Mouse (Mus musculus) C2C12 (cell line): ENCODE measurements around the gene Rtn2. TPM values are rescaled to one million over a fixed set of nuclear protein-coding genes. Genes with fewer than 3 reads are reported as not detected.

Experiments used
- H3K27me3 ChIP-seq: one replicate; pipeline ENCODE4 v1.6.1; 2011; ENCODE audit not compliant: control insufficient read depth, insufficient read depth, insufficient read length
- H3K36me3 ChIP-seq: one replicate; pipeline ENCODE4 v1.6.1; 2011; ENCODE audit not compliant: control insufficient read depth, insufficient read depth
- H3K4me3 ChIP-seq: one replicate; pipeline ENCODE4 v1.5.1; 2011; ENCODE audit warnings: mild to moderate bottlenecking, control low read depth; ENCODE audit not compliant: poor library complexity, insufficient read depth, severe bottlenecking
- H3K79me2 ChIP-seq: one replicate; pipeline ENCODE4 v1.6.1; 2011; ENCODE audit not compliant: control insufficient read depth, insufficient read depth
- H3K79me3 ChIP-seq: one replicate; pipeline ENCODE4 v1.6.1; 2011; ENCODE audit warnings: low read depth, control low read depth
- H3ac ChIP-seq: one replicate; pipeline ENCODE3; 2011; ENCODE audit warnings: low read depth; ENCODE audit not compliant: control insufficient read depth, insufficient read length
- CEBPB ChIP-seq: IDR thresholded peaks from one replicate; pipeline ENCODE4 v1.6.1; 2011; ENCODE audit warnings: low read depth, mild to moderate bottlenecking, control low read depth, moderate library complexity
- CTCF ChIP-seq: IDR thresholded peaks from one replicate; pipeline ENCODE4 v1.5.1; 2011; ENCODE audit not compliant: control insufficient read depth, insufficient read depth, insufficient read length
- FOSL1 ChIP-seq: IDR thresholded peaks from one replicate; pipeline ENCODE4 v1.8.0; 2011; ENCODE audit warnings: mild to moderate bottlenecking, low read length; ENCODE audit not compliant: poor library complexity, insufficient read depth, severe bottlenecking
- MAX ChIP-seq: IDR thresholded peaks from one replicate; pipeline ENCODE4 v1.6.1; 2011; ENCODE audit warnings: mild to moderate bottlenecking, control low read depth
- MYOD1 ChIP-seq: IDR thresholded peaks from one replicate; pipeline ENCODE4 v1.6.1; 2011; ENCODE audit warnings: low read depth; ENCODE audit not compliant: control insufficient read depth, insufficient read length
- MYOG ChIP-seq: IDR thresholded peaks from one replicate; pipeline ENCODE4 v1.6.1; 2011; ENCODE audit not compliant: control insufficient read depth, insufficient read length; ENCODE audit errors: extremely low read depth
- USF1 ChIP-seq: IDR thresholded peaks from one replicate; pipeline ENCODE4 v1.6.1; 2011; ENCODE audit warnings: low read depth, mild to moderate bottlenecking, control low read depth, moderate library complexity
- polyA plus RNA-seq: library from polyadenylated mRNA; unstranded; fragments of >200 nt; fragmentation: generic; extraction: Trizol; gene quantifications from one replicate; pipeline ENCODE4 v1.2.1, GENCODE M21; 2012; ENCODE audit warnings: missing spikeins

Gene Rtn2
- polyA plus RNA-seq, 1 experiment: 107 TPM

DNA sequence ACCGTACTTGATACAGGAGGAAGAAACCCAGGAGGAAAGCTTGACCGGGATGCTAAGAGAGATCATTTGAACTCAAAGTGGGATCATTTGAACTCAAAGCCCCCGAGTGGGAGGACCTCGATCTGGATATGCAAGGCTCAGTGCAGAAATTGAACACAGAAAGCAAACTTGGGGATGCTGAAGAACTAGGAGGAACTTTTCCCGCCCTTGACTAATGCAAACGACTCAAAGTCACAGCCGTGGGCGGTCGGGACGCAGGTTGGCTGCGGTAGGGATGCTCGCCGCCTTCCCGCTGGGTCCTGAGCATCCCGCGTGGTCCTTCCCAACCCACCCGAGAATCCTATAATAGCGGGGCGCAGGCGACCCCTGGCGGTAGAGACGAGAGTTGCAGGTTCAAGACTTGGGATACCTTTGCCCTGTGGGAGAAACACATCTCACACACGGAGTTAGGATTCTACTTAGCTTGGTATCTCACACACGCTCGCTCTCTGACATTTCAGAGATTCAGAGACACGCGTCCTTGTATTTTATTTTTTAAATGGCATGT lies 60.1 kb downstream of the Rtn2 start:
- peaks cover 10% of the 10 kb centered on the region for H3K79me3 ChIP-seq
- peak overlapping the region; percentile 29 for H3ac ChIP-seq
- H3K4me3 ChIP-seq: no peak overlapping the region
- H3K79me2 ChIP-seq: peaks cover 20% of the 10 kb centered on the region
- no peaks in the 10 kb centered on the region for H3K36me3 ChIP-seq
- no peaks in the 10 kb centered on the region for H3K27me3 ChIP-seq
- TF ChIP-seq CTCF: no peak
- no peak for TF ChIP-seq FOSL1
- TF ChIP-seq MAX: no peak
- TF ChIP-seq CEBPB: no peak
- TF ChIP-seq MYOG: no peak
- no peak for TF ChIP-seq MYOD1
- no peak for TF ChIP-seq USF1

DNA sequence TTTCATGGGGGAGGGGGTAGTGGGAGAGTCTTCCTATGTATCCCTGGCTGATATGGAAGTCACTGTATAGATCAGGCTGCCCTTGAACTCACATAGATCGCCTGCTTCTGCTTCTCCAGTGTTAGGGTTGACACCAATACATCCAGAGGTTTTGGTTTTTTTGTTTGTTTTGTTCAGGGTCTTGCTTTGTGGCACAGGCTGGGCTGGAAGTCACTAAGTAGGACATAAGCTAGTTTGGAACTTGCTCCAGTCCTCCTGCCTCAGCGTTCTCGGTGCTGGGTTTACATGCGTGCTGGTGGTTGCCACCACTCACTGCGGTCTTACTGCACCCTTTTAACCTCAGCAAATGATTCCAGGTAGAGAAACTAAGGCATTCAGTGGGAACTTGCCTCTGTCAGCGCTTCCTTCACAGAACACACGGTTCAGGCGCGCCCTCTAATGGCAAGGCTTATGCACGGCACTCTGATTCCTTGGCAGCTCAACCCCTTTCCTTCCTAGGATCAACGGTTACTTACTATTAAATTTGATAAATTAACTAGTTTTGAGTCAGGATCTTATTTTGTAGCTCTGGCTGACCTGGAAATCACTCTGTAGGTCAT lies 60.9 kb downstream of the Rtn2 start:
- TF ChIP-seq MYOG: no peak
- peak; percentile 19 for TF ChIP-seq CTCF
- Histone ChIP-seq H3ac (no peak overlapping the region), H3K79me3 (peaks cover 10% of the 10 kb centered on the region), H3K27me3 (no peaks in the 10 kb centered on the region), H3K79me2 (peaks cover 20% of the 10 kb centered on the region), H3K36me3 (no peaks in the 10 kb centered on the region), H3K4me3 (no peak overlapping the region)

DNA sequence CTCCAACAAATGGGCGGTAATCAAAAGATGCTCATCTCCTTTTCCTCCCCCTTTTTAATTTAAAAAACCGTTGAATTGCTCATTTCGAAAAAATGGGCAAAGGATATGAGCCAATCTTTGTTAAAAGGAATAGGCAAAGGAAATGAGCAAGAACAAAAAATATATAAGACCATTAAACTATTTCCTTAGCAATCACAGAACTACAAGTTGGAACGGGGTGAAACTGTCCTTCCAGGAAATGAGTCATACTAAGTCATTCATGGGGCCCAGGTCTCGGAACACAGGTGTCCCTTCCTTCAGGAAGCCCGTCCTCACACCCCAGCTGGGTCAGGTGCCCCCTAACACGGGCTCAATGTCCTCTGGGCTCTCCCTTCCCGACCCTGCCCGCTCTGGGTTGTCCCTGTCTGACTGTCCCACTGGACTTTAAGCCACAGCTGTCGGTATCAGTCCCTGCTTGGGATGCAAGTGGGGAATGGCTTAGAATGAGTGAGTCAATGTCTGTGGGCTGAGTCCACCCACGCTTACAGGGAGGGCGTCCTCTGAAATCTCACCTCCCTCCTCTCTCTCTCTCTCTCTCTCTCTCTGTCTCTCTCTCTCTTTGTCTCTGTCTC lies 61.9 kb downstream of the Rtn2 start, which contains the start of gene Ercc1:
Gene Ercc1 (plus strand): TSS at position 542 of the 611 bp plus-strand sequence.
- H3K4me3 ChIP-seq: peak within 1 kb of the TSS; percentile 46
- peaks cover 20% of the 10 kb centered on the region for H3K79me2 ChIP-seq
- H3K27me3 ChIP-seq: no peaks in the 10 kb centered on the region
- TF ChIP-seq MYOD1: peak; percentile 82
- no peak for TF ChIP-seq MAX
- no peak for TF ChIP-seq MYOG
- no peak for TF ChIP-seq CTCF
- TF ChIP-seq USF1: no peak
- no peak for TF ChIP-seq FOSL1
- H3K79me3 ChIP-seq: peaks cover 10% of the 10 kb centered on the region
- H3K36me3 ChIP-seq: peaks cover 2% of the 10 kb centered on the region
- peak within 1 kb of the TSS; percentile 83 for H3ac ChIP-seq

DNA sequence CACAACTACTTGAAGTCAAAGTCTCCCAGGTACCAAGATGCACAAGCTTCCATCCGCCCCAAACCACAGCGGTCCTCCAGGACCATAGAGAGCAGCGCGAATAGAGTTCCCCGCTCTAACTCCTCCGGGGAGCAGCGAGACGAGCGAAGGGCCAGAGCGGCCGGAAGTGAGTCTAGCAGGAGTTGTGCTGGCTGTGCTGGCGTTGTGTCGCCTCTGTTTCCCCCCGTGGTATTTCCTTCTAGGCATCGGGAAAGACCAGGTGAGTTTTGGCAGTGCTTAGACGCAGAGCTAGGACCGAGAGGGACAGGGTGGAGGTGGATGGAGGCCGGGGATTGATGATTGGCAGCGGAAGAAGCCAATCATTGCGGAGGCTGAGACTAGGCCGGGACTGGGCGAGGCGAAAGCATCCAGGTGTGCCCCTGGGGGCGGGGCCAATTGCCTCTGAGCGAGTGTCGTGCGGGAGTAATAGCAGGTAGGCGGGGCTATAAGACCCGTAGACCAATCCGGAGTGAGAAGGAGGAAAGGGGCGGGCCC lies 62.6 kb downstream of the Rtn2 start:
- Histone ChIP-seq H3K27me3 (no peaks in the 10 kb centered on the region), H3K79me3 (peaks cover 10% of the 10 kb centered on the region), H3ac (peak overlapping the region; percentile 83), H3K4me3 (peak overlapping the region; percentile 46), H3K36me3 (peaks cover 6% of the 10 kb centered on the region), H3K79me2 (peaks cover 20% of the 10 kb centered on the region)
- TF ChIP-seq CEBPB (no peak), CTCF (no peak), MYOD1 (no peak), MAX (no peak), FOSL1 (no peak), USF1 (no peak), MYOG (no peak)

Other genes starting within 250 kb of the Rtn2 start
- gene Rsph6a, start 227.9 kb upstream of the Rtn2 start, polyA plus RNA-seq: 0.09 TPM
- gene Dmwd, start 206.4 kb upstream of the Rtn2 start, polyA plus RNA-seq: 83.1 TPM
- gene Dmpk, start 198.8 kb upstream of the Rtn2 start, polyA plus RNA-seq: 120 TPM
- 1.6 TPM for gene Six5, start 188.0 kb upstream of the Rtn2 start, polyA plus RNA-seq
- gene Gm4969, start 164.3 kb upstream of the Rtn2 start, polyA plus RNA-seq: not detected
- 7.4 TPM for gene Fbxo46, start 162.8 kb upstream of the Rtn2 start, polyA plus RNA-seq
- 12.3 TPM for gene Qpctl, start 133.3 kb upstream of the Rtn2 start, polyA plus RNA-seq
- gene Snrpd2, start 132.9 kb upstream of the Rtn2 start, polyA plus RNA-seq: 255 TPM
- 0.43 TPM for gene Gipr, start 116.5 kb upstream of the Rtn2 start, polyA plus RNA-seq
- 16.4 TPM for gene Eml2, start 106.2 kb upstream of the Rtn2 start, polyA plus RNA-seq
- 0.05 TPM for gene Gpr4, start 70.1 kb upstream of the Rtn2 start, polyA plus RNA-seq
- 27.5 TPM for gene Opa3, start 54.3 kb upstream of the Rtn2 start, polyA plus RNA-seq
- 145 TPM for gene Vasp, start 10.8 kb upstream of the Rtn2 start, polyA plus RNA-seq
- 0.05 TPM for gene Ppm1n, start 2.6 kb upstream of the Rtn2 start, polyA plus RNA-seq
- gene Fosb, start 27.4 kb downstream of the Rtn2 start, polyA plus RNA-seq: 1.4 TPM
- gene Ercc1, start 62.2 kb downstream of the Rtn2 start, polyA plus RNA-seq: 151 TPM
- gene Cd3eap, start 76.9 kb downstream of the Rtn2 start, polyA plus RNA-seq: 25.6 TPM
- gene Ppp1r13l, start 77.1 kb downstream of the Rtn2 start, polyA plus RNA-seq: 21.5 TPM
- 9.7 TPM for gene Ercc2, start 99.4 kb downstream of the Rtn2 start, polyA plus RNA-seq
- 4.3 TPM for gene Klc3, start 121.5 kb downstream of the Rtn2 start, polyA plus RNA-seq
- gene Ckm, start 122.2 kb downstream of the Rtn2 start, polyA plus RNA-seq: 1.9 TPM
- gene Mark4, start 176.2 kb downstream of the Rtn2 start, polyA plus RNA-seq: 12.9 TPM
- gene Exoc3l2, start 180.7 kb downstream of the Rtn2 start, polyA plus RNA-seq: 0.01 TPM
- 4.8 TPM for gene Bloc1s3, start 225.7 kb downstream of the Rtn2 start, polyA plus RNA-seq
- gene Trappc6a, start 225.8 kb downstream of the Rtn2 start, polyA plus RNA-seq: 23.2 TPM
- 0.11 TPM for gene Nkpd1, start 235.2 kb downstream of the Rtn2 start, polyA plus RNA-seq